Mouse (Mus musculus): Measurements from ENCODE around the gene Myt1l. TPM values are rescaled to one million over a fixed set of nuclear protein-coding genes. Genes with fewer than 3 reads are reported as not detected.

The Myt1l gene
- total RNA-seq, 2 experiments from 2014 or later: not detected

- no peak for DNase-seq (ENCODE audit: low spot score)
Measured at GRCm38 (mm10) chr12:29953999-29954398, 425.8 kb downstream of the Myt1l start.

GRCm38 (mm10) chr12:29954464-29954863 lies 426.3 kb downstream of the Myt1l start:
- DNase-seq (ENCODE audit: low spot score): no peak

- no peak for DNase-seq (ENCODE audit: low spot score)
Measured at GRCm38 (mm10) chr12:29956969-29957368, 428.8 kb downstream of the Myt1l start.

GRCm38 (mm10) chr12:29958637-29959036 lies 430.5 kb downstream of the Myt1l start:
- DNase-seq (ENCODE audit: low spot score): no peak

GRCm38 (mm10) chr12:29961041-29961440 lies 432.9 kb downstream of the Myt1l start:
- no peak for DNase-seq (ENCODE audit: low spot score)

- no peak for DNase-seq (ENCODE audit: low spot score)
Measured at GRCm38 (mm10) chr12:29965016-29965415, 436.8 kb downstream of the Myt1l start.

- no peak for DNase-seq (ENCODE audit: low spot score)
Measured at GRCm38 (mm10) chr12:29971795-29972464, 443.7 kb downstream of the Myt1l start.

GRCm38 (mm10) chr12:29972533-29972932 lies 444.3 kb downstream of the Myt1l start:
- no peak for DNase-seq (ENCODE audit: low spot score)
